Mouse (Mus musculus) skeletal muscle tissue, adult 2 months (tissue): Measurements from ENCODE around the gene Rusc2.

Source experiments
- DNase-seq: peaks from one replicate; pipeline ENCODE4 v3.0.0-alpha.2; 2012; ENCODE audit warnings: low read depth, low spot score

Rusc2 gene

GRCm38 (mm10) chr4:43384083-43384460 is 2.3 kb downstream of the Rusc2 start:
- DNase-seq = no peak

DNA sequence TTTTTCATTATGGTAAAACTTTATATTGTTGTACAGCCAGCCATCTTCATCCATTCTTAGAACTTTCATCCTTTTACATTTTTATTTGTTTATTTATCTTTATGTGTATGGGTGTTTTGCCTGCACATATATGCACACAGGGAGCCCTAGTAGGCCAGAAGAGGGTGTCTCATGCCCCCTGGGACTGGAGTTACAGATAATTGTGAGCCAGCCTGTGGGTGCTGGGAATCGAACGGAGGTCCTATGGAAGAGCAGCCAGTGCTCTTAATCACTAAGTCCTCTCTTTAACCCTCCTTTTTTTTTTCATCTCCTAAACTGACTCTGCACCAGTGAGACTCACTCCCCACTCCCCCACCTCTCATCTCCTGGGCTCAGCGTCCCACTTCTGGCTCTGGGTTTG is 2.8 kb downstream of the Rusc2 start:
- DNase-seq = no peak

DNA sequence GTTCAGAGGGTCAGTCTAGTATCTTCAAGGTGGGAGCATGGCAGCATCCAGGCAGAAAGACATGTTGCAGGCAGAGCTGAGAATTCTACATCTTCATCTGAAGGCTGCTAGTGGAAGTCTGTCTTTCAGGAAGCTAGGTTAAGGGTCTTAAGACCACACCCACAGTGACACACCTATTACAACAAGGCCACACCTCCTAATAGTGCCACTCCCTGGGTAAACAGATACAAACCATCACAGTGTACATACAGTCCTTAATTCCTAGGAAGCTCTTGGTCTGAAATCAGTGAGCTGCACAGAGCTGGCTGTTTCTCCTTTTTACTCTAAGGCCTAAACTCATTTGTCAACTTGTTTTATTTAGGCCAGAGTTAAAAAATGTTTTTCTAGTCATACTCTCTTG is 5.2 kb downstream of the Rusc2 start:
- DNase-seq = no peak

GRCm38 (mm10) chr4:43389390-43389789 is 7.6 kb downstream of the Rusc2 start:
- no peak for DNase-seq

DNA sequence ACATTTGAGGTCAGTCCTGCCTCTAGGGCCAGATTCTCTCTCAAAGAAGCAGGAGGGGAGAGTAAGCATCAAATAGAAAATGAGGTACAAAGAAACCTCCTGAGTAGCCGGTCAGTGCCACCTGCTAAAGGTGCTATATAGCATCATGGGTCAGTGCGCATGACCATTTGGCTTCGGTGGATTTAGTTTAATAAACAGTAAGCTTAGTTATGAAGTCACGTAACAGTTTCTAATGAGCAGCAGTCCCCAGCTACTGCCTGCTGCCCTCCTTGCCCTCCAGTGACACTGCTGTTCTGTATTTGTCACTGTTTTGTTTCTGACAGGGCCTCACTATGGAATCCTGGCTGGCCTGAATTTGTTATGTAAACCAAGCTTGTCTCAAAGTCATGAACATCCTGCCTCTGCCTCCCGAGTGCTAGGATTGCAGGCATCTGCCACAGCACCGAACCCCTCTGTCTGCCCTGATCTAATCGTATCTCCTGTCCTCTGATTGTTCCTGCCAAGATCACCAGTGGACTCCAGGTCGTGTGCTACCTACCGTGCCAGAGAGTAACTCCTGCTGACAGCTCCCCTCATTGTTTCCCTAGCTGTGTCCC is 8.2 kb downstream of the Rusc2 start:
- no peak for DNase-seq

GRCm38 (mm10) chr4:43391521-43392050 is 9.8 kb downstream of the Rusc2 start:
- no peak for DNase-seq

GRCm38 (mm10) chr4:43394345-43394891 is 12.6 kb downstream of the Rusc2 start:
- DNase-seq = peak; percentile 96

DNA sequence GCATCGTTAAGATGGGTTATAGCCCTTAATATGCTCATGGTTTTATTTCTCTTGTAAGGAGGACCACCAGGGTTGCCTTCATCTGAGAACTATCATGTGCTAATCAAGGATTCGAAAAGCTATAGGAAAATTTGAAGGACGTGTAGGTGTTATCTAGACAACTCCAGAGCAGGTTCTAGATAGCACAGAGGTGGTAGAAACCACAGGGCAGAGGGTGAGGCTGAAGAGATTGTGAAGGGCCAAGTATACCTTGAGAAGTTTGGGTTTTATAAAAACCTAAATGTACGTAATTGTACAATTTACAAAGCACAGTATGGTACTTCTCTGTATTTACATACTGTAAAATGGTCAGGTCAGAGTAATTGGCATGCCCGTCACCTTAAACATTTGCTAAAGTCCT is 13.4 kb downstream of the Rusc2 start:
- no peak for DNase-seq

DNA sequence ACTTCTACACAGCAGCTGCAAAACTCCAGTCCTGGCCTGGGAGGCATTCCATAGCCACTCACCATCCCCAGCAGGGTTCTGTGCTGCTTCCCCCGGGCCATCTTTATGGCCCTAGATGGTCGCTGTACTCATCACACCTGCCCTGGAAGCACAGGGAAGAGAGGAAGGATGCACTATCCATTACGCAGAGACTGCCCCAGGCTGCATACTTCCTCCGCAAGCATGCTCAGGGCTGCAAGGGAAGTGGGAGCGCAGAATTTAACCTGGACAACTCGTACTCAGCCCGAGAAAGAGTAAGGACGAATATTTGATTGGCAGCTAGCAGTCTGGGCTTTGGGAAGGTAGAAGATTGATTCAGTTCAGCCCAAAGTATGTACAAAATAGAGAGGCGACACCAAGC is 14.1 kb downstream of the Rusc2 start:
- no peak for DNase-seq

GRCm38 (mm10) chr4:43396381-43396780 is 14.6 kb downstream of the Rusc2 start:
- DNase-seq = no peak

DNA sequence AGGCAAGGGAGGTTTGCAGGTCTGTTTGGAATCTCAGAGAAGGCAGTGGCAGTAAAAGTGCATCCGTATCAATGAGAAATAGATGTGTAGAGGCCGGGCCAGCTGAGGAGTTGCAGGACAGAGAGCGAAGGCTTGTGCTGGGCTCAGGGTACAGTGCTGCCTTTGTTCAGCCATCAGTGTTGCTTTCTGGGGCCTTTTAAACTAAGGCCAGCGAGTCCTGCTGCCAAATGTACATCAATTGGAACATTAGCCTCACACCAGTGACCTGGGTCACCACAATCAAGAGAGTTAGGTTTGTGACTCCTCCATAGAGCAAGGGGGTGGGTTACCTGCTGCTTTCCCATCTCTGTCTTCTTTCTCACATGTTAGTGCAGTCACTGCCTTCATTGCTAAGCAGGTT is 16.2 kb downstream of the Rusc2 start:
- DNase-seq = no peak

DNA sequence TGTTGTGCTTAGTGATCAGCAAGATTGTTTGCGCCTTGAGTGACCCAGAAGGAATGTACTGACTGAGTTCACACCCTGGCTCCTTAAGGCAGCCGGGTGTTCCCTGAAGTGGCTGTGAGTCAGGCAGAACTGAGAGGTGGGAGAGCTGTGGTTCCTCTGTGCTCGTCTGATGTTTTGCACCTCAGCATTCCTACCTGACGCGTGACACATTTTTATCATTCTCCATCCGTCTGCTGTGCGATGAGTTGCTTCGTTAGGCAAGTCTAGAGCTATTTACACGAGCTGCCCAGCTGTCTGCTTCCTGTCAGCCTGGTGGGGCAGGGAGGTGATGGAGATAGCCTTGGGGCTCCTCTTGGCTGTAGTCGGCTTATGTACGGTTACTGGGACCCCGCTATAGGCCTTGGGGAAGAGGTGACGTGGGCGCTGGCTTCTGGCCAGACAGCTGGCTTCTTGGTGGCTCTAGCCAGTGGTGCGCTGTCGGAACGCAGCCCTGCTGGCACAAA is 17.1 kb downstream of the Rusc2 start:
- DNase-seq = peak; percentile 73

DNA sequence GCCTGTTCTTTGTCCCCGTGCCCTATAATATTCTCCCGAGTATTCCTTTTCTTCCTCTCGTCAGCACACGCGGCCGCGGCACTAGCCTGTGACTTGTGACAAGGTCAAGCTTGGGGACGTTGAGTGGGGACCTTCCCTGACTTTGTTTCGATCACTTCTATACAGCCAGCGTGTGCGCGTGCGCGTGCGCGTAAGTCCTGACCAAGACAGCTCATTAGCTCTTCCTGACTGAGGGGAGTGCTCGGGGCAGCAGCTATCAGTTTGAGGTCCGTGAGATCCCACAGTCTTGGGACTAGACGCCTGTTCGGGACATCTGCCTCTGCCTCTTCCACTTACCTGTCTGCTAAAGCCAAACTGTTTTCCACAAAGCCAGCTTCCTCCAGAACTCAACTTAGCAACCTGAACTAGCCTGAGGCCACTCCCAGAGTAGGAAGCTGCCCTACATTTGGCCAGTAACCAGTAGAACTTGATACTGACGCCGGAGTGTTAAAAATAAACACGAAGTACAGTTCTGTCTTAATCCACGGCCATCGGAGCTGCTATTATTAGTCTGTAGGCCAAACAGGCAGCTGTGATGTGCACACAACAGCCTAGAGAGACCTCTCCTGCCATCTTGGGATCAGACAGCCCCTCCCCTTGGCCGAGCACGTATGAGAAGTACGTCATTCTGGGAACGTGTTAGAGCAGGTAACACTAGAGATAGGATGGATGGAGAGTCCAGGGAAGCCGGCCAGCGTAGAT is 17.8 kb downstream of the Rusc2 start:
- peak; percentile 90 for DNase-seq

DNA sequence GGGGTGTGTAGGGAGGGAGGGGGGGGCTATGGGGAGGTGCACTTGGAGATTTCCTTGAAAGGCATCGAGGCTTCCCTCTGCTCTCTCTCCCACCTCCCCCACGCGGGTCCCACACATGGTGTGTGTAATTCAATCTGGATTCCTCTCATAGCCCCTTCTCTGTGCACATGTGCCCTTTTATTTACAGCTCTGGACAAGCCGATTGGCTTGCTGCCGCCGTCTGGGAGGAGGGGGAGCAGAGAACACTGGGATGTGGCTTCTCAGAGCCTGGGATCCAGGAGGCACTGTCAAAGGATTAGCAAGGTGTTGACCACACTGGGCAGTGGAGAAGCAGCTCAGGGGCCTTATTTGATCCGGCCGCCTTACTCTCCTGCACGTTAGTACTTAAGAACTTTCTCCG is 19.2 kb downstream of the Rusc2 start:
- no peak for DNase-seq

DNA sequence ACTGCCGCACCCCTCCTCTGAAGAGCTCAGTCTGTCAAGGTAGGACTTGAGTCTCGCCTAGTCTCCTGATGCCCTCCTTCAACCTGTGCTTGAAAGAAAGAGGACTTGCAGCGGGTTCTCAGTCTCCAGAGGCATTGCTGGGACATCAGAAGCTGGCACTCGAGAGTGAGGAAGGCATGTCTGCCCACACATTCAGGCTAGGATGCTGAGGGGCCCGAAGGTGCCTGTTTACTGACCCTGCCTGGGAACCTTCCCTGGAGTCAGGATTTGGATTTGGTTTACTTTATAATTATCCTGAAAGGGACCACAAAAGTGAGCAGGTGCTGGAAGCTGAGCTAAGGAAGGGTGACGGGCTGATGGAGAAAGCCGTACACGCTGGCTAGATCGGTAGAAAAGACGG is 19.7 kb downstream of the Rusc2 start:
- DNase-seq = no peak

GRCm38 (mm10) chr4:43402212-43402611 is 20.4 kb downstream of the Rusc2 start:
- DNase-seq = peak; percentile 78

DNA sequence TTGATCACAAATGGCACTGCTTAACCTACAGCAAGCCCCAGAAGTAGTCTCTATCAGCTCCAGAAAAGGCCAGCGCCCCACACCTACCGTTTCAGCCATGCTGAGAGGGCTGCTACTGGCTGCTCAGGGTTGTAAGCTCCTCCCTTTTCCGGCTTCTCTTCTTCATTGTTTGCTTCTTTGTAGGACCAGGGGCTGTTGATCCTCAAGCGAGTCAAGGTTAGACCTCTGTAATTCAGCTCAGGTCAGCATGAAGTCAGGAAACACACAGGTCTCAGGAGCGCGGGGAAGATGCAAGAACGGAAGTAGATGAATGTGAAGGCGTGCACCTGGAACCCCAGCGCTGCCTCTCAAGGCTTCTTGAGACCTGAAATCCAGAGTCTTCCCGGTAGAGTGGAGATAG is 22.9 kb downstream of the Rusc2 start:
- no peak for DNase-seq

DNA sequence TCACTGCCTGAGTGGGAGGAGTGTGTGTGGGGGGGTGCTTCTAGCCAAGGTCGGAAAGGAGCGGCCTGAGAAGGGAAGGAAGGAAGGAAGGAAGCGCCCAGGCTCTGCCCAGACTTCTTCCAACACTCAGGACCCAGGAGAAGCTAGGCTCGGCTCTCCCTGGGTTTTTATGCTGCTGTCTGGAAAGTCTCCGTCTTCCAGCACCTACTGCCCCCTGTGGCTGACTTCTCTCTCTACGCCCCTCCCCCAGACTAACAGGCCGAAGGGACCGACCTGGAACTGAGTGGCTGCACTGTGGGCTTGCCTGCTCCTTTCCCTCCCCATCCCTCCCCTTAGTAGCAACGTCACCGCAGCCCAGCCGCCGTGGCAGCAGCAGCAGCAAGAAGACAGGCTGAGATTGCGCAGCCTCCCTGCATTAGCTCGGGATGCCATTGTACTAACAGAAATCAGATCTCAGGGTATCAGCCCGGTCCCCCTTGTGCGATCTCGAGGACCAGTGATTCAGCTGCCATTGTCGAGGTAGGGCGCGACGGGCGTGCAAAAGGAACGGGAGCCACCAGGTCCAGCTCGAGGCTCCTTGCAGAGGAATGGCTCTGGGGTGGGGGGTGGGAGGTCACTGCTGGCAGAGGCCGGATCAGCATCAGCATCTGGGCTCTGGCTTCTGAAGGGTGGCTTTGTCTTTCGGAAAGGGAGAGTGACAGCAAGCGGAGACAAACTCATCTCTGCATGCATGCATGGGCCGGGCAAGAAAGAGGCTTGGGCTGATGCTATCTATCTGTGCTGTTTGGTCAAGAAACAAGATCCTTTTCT is 24.6 kb downstream of the Rusc2 start:
- peak; percentile 87 for DNase-seq

- no peak for DNase-seq
Measured at GRCm38 (mm10) chr4:43407071-43407920, 25.5 kb downstream of the Rusc2 start.

- no peak for DNase-seq
Measured at GRCm38 (mm10) chr4:43414761-43415160, 33.0 kb downstream of the Rusc2 start.
